Mouse (Mus musculus) spleen, postnatal 10 days (tissue): ENCODE results near the gene Prkce.
"Not testable (repeated sequence)": the region's sequence is repeated elsewhere in the genome, so short reads cannot be mapped to it uniquely, and the experiment has no call there.

Experiments used
- DNase-seq, 2 experiments: peaks; one replicate each; pipeline ENCODE4 v3.0.0; 2021 to 2022; ENCODE audit warnings: low spot score in 2 of 2

The Prkce gene

GRCm38 (mm10) chr17:86477401-86477800 is 309.8 kb downstream of the Prkce start:
- DNase-seq: not testable (repeated sequence)

GRCm38 (mm10) chr17:86479406-86479805 is 311.8 kb downstream of the Prkce start:
- no peak for DNase-seq

- DNase-seq: no peak
Observed at GRCm38 (mm10) chr17:86482675-86483074, 315.1 kb downstream of the Prkce start.

- peak; percentile 39 to 76 for DNase-seq
Observed at GRCm38 (mm10) chr17:86484087-86484737, 316.6 kb downstream of the Prkce start.

GRCm38 (mm10) chr17:86486657-86487056 is 319.1 kb downstream of the Prkce start:
- no peak for DNase-seq

- no peak for DNase-seq
Observed at GRCm38 (mm10) chr17:86487450-86487849, 319.9 kb downstream of the Prkce start.

GRCm38 (mm10) chr17:86489827-86490226 is 322.2 kb downstream of the Prkce start:
- no peak for DNase-seq

GRCm38 (mm10) chr17:86492376-86492775 is 324.8 kb downstream of the Prkce start:
- no peak for DNase-seq

- no peak for DNase-seq
Observed at GRCm38 (mm10) chr17:86493891-86494420, 326.4 kb downstream of the Prkce start.

- DNase-seq: no peak
Observed at GRCm38 (mm10) chr17:86494494-86494893, 326.9 kb downstream of the Prkce start.

GRCm38 (mm10) chr17:86494895-86495294 is 327.3 kb downstream of the Prkce start:
- DNase-seq: no peak

GRCm38 (mm10) chr17:86496123-86496771 is 328.7 kb downstream of the Prkce start:
- peak in 1 of 2 experiments; percentile 31 for DNase-seq

- DNase-seq: no peak
Observed at GRCm38 (mm10) chr17:86497302-86497701, 329.7 kb downstream of the Prkce start.

- DNase-seq: no peak
Observed at GRCm38 (mm10) chr17:86499359-86500045, 331.9 kb downstream of the Prkce start.

- no peak for DNase-seq
Observed at GRCm38 (mm10) chr17:86501393-86501792, 333.8 kb downstream of the Prkce start.

GRCm38 (mm10) chr17:86503208-86503897 is 335.8 kb downstream of the Prkce start:
- no peak for DNase-seq

GRCm38 (mm10) chr17:86505183-86505631 is 337.6 kb downstream of the Prkce start, which contains the start of gene Gm10309:
Gene Gm10309 (minus strand): TSS chr17:86505232.
- no peak for DNase-seq

GRCm38 (mm10) chr17:86506881-86507280 is 339.3 kb downstream of the Prkce start:
- no peak for DNase-seq

GRCm38 (mm10) chr17:86507342-86508211 is 340.0 kb downstream of the Prkce start:
- no peak for DNase-seq

- DNase-seq: no peak
Observed at GRCm38 (mm10) chr17:86508212-86508490, 340.6 kb downstream of the Prkce start.

- DNase-seq: no peak
Observed at GRCm38 (mm10) chr17:86509871-86510270, 342.3 kb downstream of the Prkce start.
